Mouse (Mus musculus) layer of hippocampus, postnatal 10 days (tissue): ENCODE data around the gene Tk1. TPM values are rescaled to one million over a fixed set of nuclear protein-coding genes. Genes with fewer than 3 reads are reported as not detected.
"Not testable (repeated sequence)": the region's sequence is repeated elsewhere in the genome, so short reads cannot be mapped to it uniquely, and the experiment has no call there.

Experiments used
- DNase-seq, 2 experiments: peaks; one replicate each; pipeline ENCODE4 v3.0.0; 2021; ENCODE audit warnings: low spot score in 2 of 2
- total RNA-seq, 2 experiments: library from RNA; stranded (reverse); gene quantifications; 2 replicates each; pipeline ENCODE4 v1.2.3; 2021

Tk1 gene
- total RNA-seq, 2 experiments from 2014 or later, result 5.4 TPM

DNA sequence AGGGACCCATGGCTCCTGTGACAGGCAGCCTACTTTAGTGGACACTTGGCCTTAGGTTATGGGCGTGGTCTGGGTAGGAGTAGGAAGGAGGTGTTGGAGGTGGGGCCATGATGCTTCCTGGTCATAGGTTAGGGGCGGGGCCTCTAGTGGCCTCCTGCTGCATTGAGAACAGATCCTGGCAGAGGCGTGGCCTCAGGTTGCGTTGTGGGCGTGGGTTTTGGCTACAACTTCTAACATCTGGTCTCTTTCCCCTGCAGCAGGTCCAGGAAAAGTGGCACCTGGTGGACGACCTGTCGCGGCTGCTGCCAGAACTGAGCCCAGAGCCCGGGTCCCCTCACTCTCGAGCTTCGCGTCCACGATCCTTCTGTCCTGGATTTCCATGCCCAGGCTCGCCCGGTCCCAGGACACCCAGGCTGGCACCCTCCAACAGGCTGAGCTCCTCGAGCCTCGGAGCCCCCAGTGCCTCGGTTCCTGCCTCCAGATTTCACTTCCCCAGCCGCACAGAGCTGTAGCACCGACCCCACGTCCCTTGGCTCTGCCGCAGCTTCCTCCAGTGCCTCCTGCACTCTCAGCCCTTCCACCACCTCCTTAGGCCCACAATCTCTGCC is 33.5 kb downstream of the Tk1 start:
- no peak for DNase-seq

DNA sequence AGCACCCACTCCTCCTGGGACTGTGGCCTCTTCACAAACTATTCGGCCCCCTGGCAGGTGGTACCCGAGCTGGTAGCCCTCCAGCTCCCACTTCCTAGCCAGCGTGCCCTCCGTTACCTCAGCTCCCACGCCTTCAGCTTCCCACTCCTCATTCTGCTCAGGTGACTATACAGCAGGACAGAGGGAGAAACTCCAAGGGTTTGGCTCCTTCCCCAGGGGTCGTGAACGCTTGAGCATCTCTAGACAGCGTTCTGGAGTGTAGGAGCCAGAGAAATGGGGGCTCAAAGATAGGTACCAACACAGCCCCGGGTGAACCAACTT is 34.5 kb downstream of the Tk1 start:
- no peak for DNase-seq

DNA sequence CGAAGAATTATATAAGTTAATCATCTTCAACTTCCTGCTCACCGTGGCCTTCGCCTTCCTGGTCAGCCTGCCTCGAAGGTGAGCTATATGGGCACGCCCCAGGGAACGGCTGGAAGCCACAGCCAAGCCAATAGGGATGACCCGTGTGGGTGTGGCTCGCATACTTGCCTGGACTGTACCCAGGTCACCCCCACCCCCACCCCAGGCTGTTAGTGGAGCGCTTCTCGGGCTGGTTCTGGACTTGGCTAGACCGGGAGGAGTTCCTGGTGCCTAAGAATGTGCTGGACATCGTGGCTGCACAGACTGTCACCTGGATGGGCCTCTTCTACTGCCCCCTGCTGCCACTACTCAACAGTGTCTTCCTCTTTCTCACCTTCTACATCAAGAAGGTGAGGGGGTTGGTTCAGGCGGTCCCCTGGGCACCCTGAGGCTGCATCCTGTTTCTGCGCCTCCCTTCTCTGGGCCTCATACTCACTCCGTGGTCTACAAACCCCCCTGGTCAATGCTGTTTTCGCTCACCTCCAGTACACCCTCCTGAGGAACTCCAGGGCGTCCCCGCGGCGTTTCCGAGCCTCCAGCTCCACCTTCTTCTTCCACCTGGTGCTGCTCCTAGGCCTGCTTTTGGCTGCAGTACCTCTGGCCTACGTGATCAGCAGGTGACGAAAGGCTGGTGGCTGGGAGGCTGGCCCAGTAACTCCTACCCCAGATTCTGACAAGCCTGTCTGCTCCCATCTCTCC is 35.0 kb downstream of the Tk1 start:
- no peak for DNase-seq

DNA sequence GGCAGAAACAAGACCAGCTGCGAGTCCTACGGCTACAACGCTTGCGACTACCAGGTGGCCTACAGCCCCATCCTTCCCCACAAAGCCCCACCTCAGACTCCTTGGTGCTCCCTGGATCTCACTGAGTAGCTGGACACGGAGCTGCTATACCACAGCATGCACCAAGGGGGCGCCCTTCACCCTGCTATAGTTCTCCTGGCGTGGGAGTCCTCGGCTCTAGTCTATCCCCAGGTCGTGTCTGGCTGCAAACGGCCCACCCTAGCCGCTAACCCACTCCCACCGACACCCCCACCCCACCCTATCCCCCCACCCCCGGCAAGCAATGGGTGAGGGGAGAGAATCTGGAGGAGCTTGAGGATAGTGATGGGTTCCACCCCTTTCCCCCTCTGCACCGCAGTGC is 35.6 kb downstream of the Tk1 start:
- peak; percentile 75 to 77 for DNase-seq

DNA sequence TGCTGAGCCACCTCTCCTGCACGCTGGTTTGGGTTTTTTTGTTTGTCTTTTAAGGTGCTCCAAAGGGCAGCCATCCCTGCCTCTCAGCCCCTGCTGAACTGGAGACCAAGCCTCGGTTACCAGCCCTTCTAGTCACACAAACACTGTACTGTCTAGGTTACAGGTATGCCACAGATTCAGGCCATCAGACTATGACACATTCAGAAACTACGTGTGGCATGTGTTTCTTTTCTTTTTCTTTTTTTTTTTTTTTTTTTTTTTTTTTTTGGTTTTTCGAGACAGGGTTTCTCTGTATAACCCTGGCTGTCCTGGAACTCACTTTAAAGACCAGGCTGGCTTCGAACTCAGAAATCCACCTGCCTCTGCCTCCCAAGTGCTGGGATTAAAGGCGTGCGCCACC is 37.4 kb downstream of the Tk1 start:
- DNase-seq, result not testable (repeated sequence)

DNA sequence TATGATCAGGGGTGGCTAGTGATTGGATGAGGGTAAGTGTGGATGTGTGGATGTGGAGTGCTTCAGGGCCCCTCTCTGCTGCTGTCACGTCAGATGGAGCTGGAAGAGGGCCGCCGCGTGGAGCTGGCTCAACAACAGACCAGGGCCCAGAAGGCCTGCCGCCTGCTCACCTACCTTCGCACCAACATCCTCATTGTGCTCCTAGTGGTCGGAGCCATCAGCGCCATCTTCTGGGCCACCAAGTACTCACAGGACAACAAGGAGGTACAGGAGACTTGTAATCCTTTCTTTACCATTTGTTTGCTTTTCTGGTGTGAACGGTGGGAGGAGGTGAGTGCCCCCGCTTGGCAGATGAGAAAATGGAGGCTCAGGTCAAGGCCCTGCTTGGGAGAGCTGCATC is 39.6 kb downstream of the Tk1 start:
- DNase-seq, result peak in 1 of 2 experiments; percentile 72

DNA sequence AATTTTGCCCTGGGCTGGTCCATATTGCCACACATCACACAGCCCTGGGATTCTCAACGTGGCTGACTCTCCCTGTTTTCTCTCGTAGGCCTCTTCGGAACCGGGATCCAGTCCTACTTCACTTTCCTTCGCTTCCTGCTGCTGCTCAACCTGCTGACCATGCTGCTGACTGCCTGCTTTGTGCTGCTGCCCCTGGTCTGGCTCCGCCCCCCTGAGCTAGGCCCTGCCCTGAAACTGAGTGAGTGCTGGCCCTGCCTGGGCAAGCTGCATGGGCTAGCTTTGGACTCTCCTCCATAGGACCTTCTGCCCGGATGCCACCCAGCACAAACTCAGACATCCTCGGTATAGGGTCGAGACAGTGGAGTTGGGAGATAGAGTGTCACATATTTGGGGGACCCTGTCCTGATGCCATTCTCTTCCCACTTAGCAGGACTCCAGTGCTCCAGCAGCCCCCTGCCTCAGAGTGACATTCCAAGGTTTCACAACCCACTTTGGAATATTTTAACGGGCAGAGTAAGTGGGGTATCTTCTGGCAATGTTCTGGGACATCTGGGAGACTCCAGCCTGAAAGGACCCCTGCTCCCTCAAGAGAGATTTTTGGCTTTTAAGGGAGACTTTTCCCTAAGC is 42.1 kb downstream of the Tk1 start:
- DNase-seq, result peak in 1 of 2 experiments; percentile 28

DNA sequence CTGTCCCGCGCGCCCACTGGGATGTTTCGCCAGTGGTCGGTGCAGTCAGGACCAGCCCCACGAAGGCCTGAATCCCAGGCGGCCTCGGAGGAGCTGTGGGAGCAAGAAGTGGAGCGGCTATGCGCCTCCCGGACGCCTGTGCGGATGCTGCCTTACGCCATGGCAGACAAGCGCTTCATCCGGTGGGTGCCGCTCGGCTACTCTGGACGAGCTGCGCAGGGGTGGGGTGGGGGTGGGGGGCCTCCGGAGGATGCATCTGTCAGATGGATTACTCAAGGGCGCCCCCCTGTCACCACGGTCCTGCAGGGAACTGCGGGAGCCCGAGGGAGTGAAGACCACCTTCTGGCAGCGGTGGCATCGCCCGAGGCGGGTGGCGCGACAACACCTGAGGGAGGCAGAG is 42.8 kb downstream of the Tk1 start:
- peak; percentile 79 to 82 for DNase-seq

DNA sequence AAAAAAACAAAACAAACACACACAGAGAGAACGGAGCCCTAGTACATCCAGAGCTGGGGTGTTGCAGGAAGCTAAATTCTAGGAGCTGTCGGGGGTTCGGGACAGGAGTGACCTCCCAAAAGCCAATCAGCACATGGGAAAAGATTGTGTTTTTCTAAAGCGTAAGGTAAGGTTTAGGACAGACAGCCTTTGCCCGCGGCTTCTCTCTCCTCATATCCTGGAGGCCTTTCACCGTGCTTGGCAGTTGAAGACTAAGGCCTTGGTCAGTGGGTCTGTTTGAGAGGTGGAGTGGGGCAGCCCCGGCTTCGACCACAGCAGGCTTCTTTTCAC is 43.2 kb downstream of the Tk1 start:
- no peak for DNase-seq

DNA sequence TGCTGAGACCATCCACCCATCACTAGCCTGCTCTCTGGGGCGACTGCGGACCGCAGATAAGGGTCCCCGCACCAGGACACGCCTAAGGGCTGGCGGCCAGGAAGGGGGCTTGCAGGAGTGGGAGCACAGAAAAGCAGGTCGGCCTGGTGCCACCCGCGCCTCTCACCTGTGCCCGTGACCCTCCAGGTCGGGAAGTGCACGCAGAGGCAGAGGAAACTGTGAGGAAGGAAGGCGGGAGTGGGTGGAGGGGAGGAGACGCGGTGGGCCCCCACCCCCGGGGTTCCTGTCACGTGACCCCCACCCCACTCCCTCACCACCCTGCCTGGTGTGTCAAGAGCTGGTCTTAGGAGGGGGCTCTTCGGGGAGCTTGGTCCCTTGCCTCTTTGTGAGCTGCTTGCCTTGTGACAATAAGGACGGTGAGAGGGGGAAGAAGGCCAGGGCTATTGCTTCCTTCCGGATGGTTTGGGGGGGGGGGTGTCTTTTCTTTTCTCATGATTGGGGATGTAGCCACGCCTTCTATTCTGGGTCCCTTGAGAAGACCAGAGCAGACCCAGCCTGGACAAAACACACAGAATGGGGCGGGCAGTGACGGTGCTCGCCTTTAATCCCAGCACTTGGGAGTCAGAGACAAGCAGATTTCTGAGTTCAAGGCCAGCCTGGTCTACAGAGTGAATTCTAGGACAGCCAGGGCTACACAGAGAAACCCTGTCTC is 43.7 kb downstream of the Tk1 start, which contains the start of the genes Tmc8 and Tmc6:
Gene Tmc8 (plus strand): TSS at position 84 of the 712 bp plus-strand sequence.
Gene Tmc6 (minus strand): TSS at position 206 of the 712 bp plus-strand sequence.
- DNase-seq, result no peak

DNA sequence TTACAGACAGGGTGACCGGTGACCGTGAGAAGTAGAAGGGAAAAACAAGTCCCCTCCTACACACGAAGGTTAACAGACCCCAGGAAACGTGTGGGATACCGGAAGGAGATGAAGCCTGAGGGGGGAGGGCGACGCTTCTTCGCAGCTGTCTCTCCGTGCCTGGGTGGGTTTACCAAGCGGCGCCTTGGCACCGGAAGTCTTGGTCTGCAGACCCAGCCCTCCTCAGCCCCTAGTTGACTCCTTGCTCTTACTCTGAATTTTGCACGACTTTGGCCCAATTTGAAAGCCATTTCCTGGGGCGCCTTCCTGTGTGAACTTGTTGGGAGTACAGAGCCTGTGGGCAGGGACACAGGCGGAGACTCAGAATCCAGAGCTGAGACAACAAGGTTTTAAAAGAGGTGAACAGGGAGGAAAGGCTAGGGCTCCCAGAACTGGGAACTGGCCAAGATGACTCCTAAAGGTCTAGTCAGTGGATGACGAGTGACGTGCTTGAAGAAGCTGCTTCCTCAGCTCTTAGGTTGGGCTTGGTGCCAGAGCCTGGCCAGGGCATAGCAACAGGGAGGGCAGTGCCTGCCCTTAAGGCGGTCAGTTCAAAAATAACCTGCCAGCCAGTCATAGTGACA is 44.6 kb downstream of the Tk1 start:
- DNase-seq, result peak in 1 of 2 experiments; percentile 46

DNA sequence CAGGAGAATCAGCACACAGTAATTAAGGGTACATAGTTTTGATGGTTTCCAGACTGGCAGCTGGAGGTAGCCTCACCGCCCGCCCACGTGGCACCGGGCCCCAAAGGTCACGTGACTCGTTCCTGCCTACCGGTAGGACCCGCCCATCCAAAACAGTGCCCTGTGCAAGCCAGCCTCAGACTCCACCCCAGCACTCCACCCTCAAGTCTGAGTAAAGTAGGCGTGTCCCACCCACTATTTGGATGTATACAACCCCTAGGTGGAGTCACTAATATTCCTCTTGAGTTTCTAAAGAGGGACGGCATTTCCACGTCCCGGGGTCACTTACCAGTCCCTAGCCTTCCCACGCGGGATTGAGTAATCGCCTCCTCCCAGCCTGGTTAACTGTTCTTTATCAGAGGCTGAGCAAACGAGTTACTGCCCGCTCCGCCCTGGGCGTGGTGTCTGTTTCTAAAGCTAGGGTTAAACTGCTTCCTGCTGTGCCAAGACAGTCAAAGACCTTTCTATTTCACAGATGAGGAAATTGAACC is 45.2 kb downstream of the Tk1 start:
- DNase-seq, result peak in 1 of 2 experiments; percentile 42

DNA sequence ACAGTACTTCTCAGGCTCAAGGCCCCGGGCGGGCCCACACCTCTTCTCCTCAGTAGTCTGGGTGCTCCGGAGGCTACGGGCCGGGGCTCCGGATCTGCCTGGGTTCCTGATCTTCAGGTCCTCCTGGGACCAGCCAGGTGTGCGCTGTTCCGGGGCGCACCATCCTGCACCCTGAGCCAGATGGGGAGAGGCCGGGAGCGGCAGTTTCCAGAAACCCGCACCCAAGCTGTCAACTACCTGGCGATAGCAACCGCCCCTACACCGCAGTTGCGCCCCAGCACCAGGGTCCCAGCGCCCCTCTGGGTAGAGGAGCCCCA is 45.7 kb downstream of the Tk1 start:
- no peak for DNase-seq

DNA sequence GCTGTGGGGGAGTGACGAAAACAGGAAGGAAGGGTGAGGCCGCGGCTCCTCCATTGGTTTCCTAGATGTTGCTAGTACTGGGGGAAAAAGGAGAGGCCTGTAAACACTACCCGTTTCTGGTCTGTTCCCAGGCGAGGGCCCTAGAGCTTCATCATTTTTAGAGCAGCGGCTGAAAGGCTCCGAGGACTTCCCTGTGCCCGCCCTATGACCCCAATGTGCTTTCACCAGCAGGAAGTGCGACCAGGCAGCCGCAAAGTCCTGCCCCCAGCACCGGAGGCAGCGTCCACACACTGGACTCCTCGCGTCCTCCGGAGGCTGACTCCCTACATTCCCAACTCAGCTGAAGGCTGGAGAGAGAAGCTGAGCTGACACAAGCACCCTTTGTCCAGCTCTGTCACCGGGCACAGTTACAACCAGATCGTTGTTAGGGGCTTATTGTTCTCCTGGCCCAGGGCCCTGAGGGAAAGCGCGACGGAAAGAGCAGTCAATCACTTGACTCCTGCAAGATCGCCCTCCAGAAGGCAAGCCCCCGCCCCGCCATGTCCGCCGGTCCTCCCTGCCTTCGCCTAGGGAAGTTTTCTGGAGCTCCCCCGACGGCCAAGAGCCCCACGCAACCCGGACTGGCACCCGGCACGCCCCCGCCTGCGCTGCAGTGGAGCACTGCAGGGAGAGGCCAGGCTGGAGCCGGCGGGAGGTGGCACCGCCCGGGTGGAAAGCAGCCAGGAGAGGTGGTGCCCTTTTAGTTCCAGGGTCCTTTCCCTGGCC is 46.3 kb downstream of the Tk1 start:
- peak in 1 of 2 experiments; percentile 54 for DNase-seq

DNA sequence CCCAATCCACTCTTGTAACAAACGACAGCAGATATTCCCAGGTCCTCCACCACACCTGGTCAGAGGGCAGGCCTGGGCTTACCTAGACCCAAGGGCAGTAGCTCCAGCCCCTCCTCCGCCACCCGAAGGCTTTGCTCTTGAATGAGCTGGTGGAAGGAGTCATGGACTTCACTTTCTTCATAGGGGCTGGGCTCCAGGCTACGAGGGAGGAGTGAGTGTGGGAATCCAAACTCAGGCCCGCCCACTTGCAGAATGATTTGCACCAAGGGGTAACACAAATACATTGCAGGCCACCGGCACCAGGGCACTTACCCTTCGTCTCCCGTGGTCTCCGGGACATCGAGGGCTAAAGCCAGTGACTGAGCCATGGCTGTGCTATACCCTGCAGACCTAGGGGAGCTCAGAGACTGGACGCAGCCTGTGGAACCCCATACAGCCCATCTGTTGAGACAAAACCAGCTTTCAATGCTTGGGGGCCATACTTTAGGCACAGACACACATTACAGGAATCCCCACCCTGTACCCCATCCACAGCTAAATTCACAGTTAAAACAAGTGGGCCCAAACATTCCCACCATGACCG is 47.0 kb downstream of the Tk1 start:
- DNase-seq, result no peak

DNA sequence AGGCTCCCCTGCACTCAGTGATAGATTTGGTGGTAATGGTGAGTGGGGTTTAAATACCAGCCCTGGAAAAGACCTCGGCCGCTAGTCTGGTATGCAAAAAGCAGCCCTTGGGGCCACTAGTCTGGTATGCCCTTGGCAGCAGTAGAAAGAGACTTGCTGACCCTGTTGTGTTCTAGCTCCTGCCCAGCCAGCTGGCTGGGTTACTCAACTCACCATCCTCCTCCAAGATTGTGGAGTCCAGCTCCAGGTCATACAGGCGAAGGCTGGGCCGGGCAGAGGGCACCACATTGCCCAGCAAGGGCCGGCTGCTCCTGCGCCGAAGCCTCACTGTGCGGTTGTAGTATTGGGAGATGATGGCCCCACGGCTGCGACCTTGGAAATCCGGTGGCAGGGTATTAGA is 47.9 kb downstream of the Tk1 start:
- no peak for DNase-seq

DNA sequence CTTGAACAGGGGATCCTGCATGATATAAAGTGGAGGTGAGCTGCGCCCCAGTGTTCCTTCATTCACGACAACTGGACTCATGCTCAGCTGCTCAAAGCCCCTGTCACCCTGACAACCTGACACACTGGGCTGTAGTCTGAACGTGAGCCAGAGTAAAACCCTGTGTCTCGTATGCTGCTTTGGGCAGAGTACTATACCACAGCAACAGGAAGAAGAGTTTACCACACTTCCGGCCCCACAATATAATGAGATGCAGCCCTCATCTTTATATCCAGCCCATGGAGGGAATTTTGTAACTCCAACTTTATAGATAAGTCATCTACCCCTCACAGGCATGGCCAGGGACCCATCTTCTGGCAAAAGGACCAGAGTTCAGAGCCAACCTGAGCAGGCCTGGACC is 48.8 kb downstream of the Tk1 start:
- DNase-seq, result no peak

DNA sequence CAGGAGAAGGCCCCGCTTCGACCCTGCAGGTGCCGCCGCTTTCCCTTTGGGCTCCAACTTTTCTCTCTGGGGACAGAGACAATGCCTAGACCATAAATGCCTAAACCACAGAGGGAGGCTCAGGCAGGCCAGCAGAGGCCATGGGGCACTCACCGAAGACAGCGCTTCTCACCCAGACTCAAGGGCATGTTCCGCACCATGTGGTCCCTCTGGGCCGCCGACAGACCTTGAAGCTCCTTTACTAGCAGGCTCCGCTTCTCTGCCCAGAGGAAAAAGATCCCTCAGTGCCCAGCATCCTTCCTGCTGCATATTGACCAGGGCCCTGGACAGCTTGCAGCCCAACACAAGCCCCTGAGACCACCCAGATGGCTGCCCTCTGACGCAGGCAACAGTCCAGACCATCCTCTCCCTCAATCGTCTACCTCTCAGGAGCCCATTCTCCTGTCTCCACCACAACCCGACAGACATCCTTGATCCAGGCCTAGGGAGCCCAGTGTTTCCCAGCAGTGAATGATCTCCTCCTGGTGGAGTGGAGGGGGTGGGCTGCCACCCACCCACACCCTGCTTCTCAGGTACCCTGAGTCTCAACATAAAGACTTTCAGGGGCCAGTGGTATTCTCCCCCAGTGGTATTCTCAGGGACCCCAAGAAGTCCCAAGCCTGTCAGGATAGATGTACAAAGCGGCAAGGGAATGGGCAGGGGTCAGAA is 49.7 kb downstream of the Tk1 start:
- no peak for DNase-seq

DNA sequence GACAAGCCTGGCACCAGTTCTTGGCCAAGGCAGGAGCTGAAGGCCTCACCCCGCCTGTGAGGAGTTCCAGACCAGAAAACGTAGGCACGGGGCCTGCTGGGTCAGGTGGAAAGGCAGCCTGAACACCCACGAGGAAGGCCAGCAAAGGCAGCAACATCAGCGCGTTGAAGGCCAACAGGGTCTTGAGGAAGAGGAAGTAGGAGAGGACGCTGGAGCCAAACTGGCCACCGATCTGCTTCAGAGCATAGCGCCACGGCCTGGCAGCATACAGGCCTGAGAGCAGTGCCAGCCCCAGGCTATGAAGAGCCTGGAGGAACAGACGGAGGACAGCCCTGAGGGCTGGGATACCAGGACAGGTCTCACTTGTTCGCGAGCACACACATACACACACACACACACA is 50.4 kb downstream of the Tk1 start:
- DNase-seq, result no peak

DNA sequence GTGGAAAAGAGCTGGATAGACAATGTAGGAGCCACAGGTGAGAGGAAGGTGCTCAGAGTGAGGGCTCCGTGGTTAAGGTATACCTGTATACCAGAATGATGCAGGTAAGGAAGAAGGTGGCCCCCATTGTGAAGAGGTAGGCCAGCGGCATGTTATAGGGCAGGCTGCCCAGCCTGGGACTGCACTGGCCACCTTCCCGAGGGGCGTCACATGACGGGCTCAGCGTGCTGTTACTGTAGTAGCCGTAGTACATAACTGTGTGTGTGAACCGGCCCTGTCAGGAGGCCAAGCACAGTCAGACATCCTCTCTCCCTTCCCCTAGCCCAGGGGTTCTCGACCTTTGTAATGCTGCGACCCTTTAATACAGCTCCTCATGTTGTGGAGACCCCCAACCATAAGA is 51.0 kb downstream of the Tk1 start:
- no peak for DNase-seq
